Mouse (Mus musculus): ENCODE measurements around the gene Kdelr3. TPM values are rescaled to one million over a fixed set of nuclear protein-coding genes. Genes with fewer than 3 reads are reported as not detected.

Kdelr3 gene
- polyA plus RNA-seq, 1 experiment, result 3.4 TPM

DNA sequence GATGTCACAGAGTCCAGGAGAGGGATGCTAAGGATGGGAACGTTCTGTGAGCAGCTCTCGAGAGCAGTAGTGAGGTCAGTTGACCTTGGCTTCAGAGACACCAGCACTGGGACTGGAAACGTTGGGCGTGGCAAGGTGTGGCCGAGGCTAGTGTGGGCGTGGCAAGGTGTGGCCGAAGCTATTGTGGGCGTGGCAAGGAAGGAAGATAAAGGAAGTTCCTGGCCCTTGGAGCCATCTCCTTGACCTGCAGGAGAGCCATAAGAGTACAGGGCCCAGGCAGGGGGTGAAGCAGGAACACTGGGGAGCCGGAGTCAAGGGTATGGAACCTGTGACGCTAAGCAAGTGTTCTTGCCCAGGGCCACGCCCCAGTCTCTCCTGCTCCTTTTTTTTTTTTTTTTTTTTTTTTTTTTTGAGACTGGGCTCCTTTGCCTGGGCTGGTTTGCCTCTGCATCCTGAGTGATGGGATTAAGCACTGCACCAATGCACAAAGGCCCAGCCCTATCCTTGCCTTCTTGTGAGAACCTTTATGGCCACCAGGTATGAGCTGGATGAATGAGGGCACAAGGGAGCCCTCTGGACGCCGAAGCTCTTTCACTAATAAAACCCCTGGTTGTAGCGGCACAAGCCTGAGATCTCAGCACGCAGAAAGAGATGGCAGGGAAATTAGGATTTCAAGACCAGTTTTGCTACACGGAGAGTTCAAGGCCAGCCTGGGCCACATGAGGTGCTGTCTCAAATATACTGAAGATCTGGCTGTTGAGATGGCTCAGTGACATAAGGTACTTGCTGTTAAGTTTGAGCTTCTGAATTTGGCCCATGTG is 3.4 kb downstream of the Kdelr3 start:
- 76% methylated on average over 16 of the region's 16 CpGs for WGBS
- Histone ChIP-seq H3K4me1 (replicated peaks; ENCODE audit: control insufficient read depth, insufficient read depth, low read length) (peaks cover 10% of the 10 kb centered on the region), H3K27me3 (ENCODE audit: control insufficient read depth, insufficient read depth, low read length) (peaks cover 7% of the 10 kb centered on the region; the same call in 1 of the 2 replicates), H3K36me3 (ENCODE audit: control insufficient read depth, insufficient read depth, low read length) (no peaks in the 10 kb centered on the region), H3K27ac (ENCODE audit: control insufficient read depth, insufficient read depth, low read length) (no peak overlapping the region), H3K4me3 (ENCODE audit: control insufficient read depth, insufficient read depth, low read length) (no peak overlapping the region)
- TF ChIP-seq CTCF (IDR thresholded peaks at IDR 0.05; ENCODE audit: borderline replicate concordance, control insufficient read depth, extremely low read depth, insufficient read depth, low read length, poor library complexity) (no peak), POLR2A (IDR thresholded peaks at IDR 0.05; ENCODE audit: control insufficient read depth, extremely low read depth, insufficient read depth, low read length, poor library complexity) (no peak)
- DNase-seq, result no peak

DNA sequence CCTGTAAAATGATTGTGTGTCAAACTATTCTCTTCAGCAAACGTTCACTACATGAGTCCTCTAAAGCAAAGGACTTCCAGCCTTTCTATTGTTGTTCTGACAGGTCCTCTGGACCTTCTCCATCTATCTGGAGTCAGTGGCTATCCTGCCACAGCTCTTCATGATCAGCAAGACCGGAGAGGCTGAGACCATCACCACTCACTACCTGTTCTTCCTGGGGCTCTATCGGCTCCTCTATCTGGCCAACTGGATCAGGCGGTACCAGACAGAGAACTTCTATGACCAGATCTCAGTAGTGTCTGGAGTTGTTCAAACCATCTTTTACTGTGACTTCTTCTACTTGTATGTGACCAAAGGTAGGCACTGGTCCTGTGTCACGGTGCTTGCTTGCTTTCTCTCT is 9.4 kb downstream of the Kdelr3 start:
- no peak for DNase-seq
- WGBS, result 87% methylated on average over 5 of the region's 5 CpGs
- no peak overlapping the region for H3K27ac ChIP-seq (ENCODE audit: control insufficient read depth, insufficient read depth, low read length)
- H3K4me1 ChIP-seq (replicated peaks; ENCODE audit: control insufficient read depth, insufficient read depth, low read length), result no peaks in the 10 kb centered on the region
- H3K4me3 ChIP-seq (ENCODE audit: control insufficient read depth, insufficient read depth, low read length), result no peak overlapping the region
- H3K27me3 ChIP-seq (ENCODE audit: control insufficient read depth, insufficient read depth, low read length), result no peaks in the 10 kb centered on the region
- TF ChIP-seq CTCF (IDR thresholded peaks at IDR 0.05; ENCODE audit: borderline replicate concordance, control insufficient read depth, extremely low read depth, insufficient read depth, low read length, poor library complexity) (no peak), POLR2A (IDR thresholded peaks at IDR 0.05; ENCODE audit: control insufficient read depth, extremely low read depth, insufficient read depth, low read length, poor library complexity) (no peak)
- peaks cover 32% of the 10 kb centered on the region for H3K36me3 ChIP-seq (ENCODE audit: control insufficient read depth, insufficient read depth, low read length)

DNA sequence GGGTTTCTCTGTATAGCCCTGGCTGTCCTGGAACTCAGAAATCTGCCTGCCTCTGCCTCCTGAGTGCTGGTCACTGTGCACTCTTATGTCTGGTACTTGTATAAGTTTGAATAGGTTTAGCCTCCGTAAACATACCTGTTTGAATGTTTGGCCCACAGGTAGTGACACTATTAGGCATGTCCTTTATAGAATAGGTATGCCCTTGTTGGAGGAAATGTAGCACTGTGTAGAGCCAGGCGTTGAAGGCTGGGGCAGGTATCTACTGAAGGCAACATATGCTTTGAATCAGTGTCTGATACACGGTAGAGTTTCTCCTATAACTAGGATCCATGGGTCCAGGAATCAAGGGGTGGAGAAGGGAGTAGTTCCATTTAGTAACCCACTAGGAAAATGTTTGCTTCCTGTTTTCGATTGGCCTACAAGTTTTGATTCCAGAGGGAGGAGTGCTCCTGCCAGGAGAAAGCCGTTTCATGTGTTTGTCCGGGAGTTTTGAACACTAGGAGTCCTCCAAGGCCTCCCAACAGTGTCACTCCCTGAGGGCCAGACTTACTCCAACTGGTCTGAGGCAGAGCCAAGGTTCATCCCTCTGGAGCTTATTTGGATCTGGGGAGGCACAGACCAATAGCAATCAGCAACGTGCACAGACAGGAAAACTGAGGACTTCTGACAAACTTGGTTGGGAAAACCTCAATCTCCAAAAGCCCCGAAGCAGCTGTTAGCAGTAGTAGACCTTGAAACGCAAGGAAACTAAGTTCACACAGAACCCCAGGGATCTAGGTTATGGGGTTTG is 10.0 kb downstream of the Kdelr3 start:
- Histone ChIP-seq H3K4me3 (ENCODE audit: control insufficient read depth, insufficient read depth, low read length) (no peak overlapping the region), H3K27ac (ENCODE audit: control insufficient read depth, insufficient read depth, low read length) (no peak overlapping the region), H3K36me3 (ENCODE audit: control insufficient read depth, insufficient read depth, low read length) (peaks cover 38% of the 10 kb centered on the region), H3K27me3 (ENCODE audit: control insufficient read depth, insufficient read depth, low read length) (no peaks in the 10 kb centered on the region), H3K4me1 (replicated peaks; ENCODE audit: control insufficient read depth, insufficient read depth, low read length) (no peaks in the 10 kb centered on the region)
- TF ChIP-seq POLR2A (IDR thresholded peaks at IDR 0.05; ENCODE audit: control insufficient read depth, extremely low read depth, insufficient read depth, low read length, poor library complexity) (no peak), CTCF (IDR thresholded peaks at IDR 0.05; ENCODE audit: borderline replicate concordance, control insufficient read depth, extremely low read depth, insufficient read depth, low read length, poor library complexity) (no peak)
- WGBS, result 83% methylated on average over 9 of the region's 9 CpGs
- no peak for DNase-seq

DNA sequence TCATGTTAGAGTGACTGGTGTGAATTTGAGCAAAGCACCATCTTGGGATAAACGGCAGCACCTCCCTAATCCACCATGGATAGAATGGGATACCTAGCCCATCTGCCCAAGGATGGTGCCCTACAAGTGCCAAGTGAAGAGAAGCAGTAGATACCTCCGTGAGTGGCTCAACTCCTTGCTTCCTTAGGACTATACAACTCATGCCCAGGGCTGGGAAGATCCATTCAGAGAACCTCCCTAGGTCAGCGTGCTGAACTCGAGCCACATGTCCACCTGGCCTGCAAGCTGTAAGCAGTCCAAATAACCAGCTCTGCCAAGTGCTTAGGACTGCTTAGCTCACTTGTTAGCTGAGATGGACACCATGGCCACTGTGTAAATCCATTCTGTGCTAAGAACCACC is 11.0 kb downstream of the Kdelr3 start:
- peaks cover 48% of the 10 kb centered on the region for H3K36me3 ChIP-seq (ENCODE audit: control insufficient read depth, insufficient read depth, low read length)
- no peak for TF ChIP-seq CTCF (IDR thresholded peaks at IDR 0.05; ENCODE audit: borderline replicate concordance, control insufficient read depth, extremely low read depth, insufficient read depth, low read length, poor library complexity)
- no peak for TF ChIP-seq POLR2A (IDR thresholded peaks at IDR 0.05; ENCODE audit: control insufficient read depth, extremely low read depth, insufficient read depth, low read length, poor library complexity)
- no peak for DNase-seq
- H3K4me3 ChIP-seq (ENCODE audit: control insufficient read depth, insufficient read depth, low read length), result no peak overlapping the region
- no peaks in the 10 kb centered on the region for H3K4me1 ChIP-seq (replicated peaks; ENCODE audit: control insufficient read depth, insufficient read depth, low read length)
- H3K27ac ChIP-seq (ENCODE audit: control insufficient read depth, insufficient read depth, low read length), result no peak overlapping the region
- 93% methylated on average over 4 of the region's 4 CpGs for WGBS
- no peaks in the 10 kb centered on the region for H3K27me3 ChIP-seq (ENCODE audit: control insufficient read depth, insufficient read depth, low read length)

DNA sequence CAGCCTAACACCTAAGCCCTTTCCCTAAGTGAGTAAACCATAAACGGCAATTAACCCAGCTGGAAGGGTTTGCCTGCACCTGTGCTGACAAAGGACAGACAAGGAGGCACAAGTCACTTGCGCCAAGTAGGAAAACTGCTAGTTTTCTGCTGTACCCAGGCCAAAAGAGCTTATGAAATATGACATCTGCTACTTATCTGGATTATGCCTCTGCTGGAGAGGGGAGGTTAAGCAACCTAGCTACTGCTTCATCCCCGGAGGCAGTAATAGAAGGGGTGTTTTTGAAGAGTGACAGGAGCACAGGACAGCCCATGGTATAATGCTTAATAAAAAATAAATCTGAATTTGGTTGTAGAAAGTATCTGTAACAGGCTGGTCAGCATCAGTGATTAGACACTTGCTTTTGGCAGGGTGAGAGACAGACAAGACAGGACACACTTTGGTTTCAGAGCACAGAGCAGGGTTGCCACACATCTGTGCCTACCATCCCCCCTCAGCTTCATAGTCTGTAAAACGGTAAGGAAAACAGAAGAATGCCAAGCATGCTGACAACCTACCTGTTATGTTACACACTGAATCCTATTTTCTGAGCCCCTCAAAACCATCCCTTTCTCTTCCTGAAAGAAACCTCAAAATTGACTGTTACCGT is 11.9 kb downstream of the Kdelr3 start:
- Histone ChIP-seq H3K27ac (ENCODE audit: control insufficient read depth, insufficient read depth, low read length) (no peak overlapping the region), H3K27me3 (ENCODE audit: control insufficient read depth, insufficient read depth, low read length) (no peaks in the 10 kb centered on the region), H3K4me3 (ENCODE audit: control insufficient read depth, insufficient read depth, low read length) (no peak overlapping the region), H3K4me1 (replicated peaks; ENCODE audit: control insufficient read depth, insufficient read depth, low read length) (no peaks in the 10 kb centered on the region), H3K36me3 (ENCODE audit: control insufficient read depth, insufficient read depth, low read length) (peaks cover 57% of the 10 kb centered on the region)
- TF ChIP-seq CTCF (IDR thresholded peaks at IDR 0.05; ENCODE audit: borderline replicate concordance, control insufficient read depth, extremely low read depth, insufficient read depth, low read length, poor library complexity), result no peak
- TF ChIP-seq POLR2A (IDR thresholded peaks at IDR 0.05; ENCODE audit: control insufficient read depth, extremely low read depth, insufficient read depth, low read length, poor library complexity), result no peak
- no peak for DNase-seq
- 86% methylated on average over 5 of the region's 5 CpGs for WGBS

DNA sequence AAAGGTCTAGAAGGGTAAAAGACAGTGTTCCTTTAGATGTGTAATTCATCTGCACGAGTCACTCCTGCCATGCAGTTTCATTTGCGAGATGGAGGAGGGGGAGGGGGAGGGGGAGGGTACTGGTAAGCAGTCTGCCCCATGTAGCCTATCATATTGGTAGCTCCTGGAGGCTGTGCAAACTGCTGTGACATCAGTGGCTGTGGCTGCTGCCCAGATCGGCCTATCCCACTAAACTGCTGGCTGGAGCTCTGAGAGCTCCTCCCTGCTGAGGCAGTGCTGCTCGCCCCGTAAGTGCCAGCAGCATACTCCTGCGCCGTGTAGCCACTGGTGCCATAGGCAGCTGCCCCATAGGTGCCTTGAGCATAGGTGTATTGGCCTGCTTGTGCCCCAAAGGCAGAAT is 13.7 kb downstream of the Kdelr3 start:
- TF ChIP-seq CTCF (IDR thresholded peaks at IDR 0.05; ENCODE audit: borderline replicate concordance, control insufficient read depth, extremely low read depth, insufficient read depth, low read length, poor library complexity) (no peak), POLR2A (IDR thresholded peaks at IDR 0.05; ENCODE audit: control insufficient read depth, extremely low read depth, insufficient read depth, low read length, poor library complexity) (no peak)
- 97% methylated on average over 7 of the region's 7 CpGs for WGBS
- H3K4me1 ChIP-seq (replicated peaks; ENCODE audit: control insufficient read depth, insufficient read depth, low read length), result no peaks in the 10 kb centered on the region
- DNase-seq, result no peak
- H3K27me3 ChIP-seq (ENCODE audit: control insufficient read depth, insufficient read depth, low read length), result no peaks in the 10 kb centered on the region
- no peak overlapping the region for H3K4me3 ChIP-seq (ENCODE audit: control insufficient read depth, insufficient read depth, low read length)
- H3K27ac ChIP-seq (ENCODE audit: control insufficient read depth, insufficient read depth, low read length), result no peak overlapping the region
- peaks cover 76% of the 10 kb centered on the region for H3K36me3 ChIP-seq (ENCODE audit: control insufficient read depth, insufficient read depth, low read length)

Data from thymus, adult 2 months (tissue).